Mouse (Mus musculus) kidney, postnatal 4 days (tissue): ENCODE results near the gene Lrp5.

ENCODE experiments used
- DNase-seq, 2 experiments: peaks; one replicate each; pipeline ENCODE4 v3.0.0; 2021; ENCODE audit warnings: mixed read lengths in 2 of 2

Gene Lrp5

GRCm38 (mm10) chr19:3686215-3686894 lies at the start of gene Lrp5:
Gene Lrp5, minus strand, starts transcription at chr19:3686564.
- peak; percentile 76 to 84 for DNase-seq

- DNase-seq: no peak
Measured at GRCm38 (mm10) chr19:3736001-3736400, 49.6 kb upstream of the Lrp5 start.

- DNase-seq: no peak
Measured at GRCm38 (mm10) chr19:3730781-3731646, 44.6 kb upstream of the Lrp5 start.

- no peak for DNase-seq
Measured at GRCm38 (mm10) chr19:3728901-3729300, 42.5 kb upstream of the Lrp5 start.

GRCm38 (mm10) chr19:3724779-3725178 lies 38.4 kb upstream of the Lrp5 start:
- DNase-seq: peak; percentile 86 to 88

GRCm38 (mm10) chr19:3723904-3724303 lies 37.5 kb upstream of the Lrp5 start:
- DNase-seq: peak; percentile 63 to 65

- no peak for DNase-seq
Measured at GRCm38 (mm10) chr19:3723170-3723569, 36.8 kb upstream of the Lrp5 start.

GRCm38 (mm10) chr19:3719362-3719891 lies 33.1 kb upstream of the Lrp5 start:
- DNase-seq: peak; percentile 81 to 88

- DNase-seq: peak; percentile 79 to 86
Measured at GRCm38 (mm10) chr19:3718481-3719361, 32.4 kb upstream of the Lrp5 start.

- no peak for DNase-seq
Measured at GRCm38 (mm10) chr19:3714381-3714780, 28.0 kb upstream of the Lrp5 start.

GRCm38 (mm10) chr19:3710436-3710835 lies 24.1 kb upstream of the Lrp5 start:
- no peak for DNase-seq

- no peak for DNase-seq
Measured at GRCm38 (mm10) chr19:3709013-3709787, 22.8 kb upstream of the Lrp5 start.

GRCm38 (mm10) chr19:3708078-3709012 lies 22.0 kb upstream of the Lrp5 start, which contains the start of gene 1810055G02Rik:
Gene 1810055G02Rik, plus strand, starts transcription at chr19:3708293.
- DNase-seq: peak; percentile 98 to 99

GRCm38 (mm10) chr19:3707553-3707952 lies 21.2 kb upstream of the Lrp5 start:
- no peak for DNase-seq

GRCm38 (mm10) chr19:3706258-3706657 lies 19.9 kb upstream of the Lrp5 start:
- no peak for DNase-seq

GRCm38 (mm10) chr19:3702460-3702859 lies 16.1 kb upstream of the Lrp5 start:
- no peak for DNase-seq

GRCm38 (mm10) chr19:3699508-3700438 lies 13.4 kb upstream of the Lrp5 start:
- peak; percentile 86 to 89 for DNase-seq

GRCm38 (mm10) chr19:3698035-3698434 lies 11.7 kb upstream of the Lrp5 start:
- DNase-seq: no peak

- DNase-seq: no peak
Measured at GRCm38 (mm10) chr19:3695976-3696375, 9.6 kb upstream of the Lrp5 start.
